Mouse (Mus musculus) kidney, embryonic 15.5 days (tissue): ENCODE measurements around the gene Psmd6. TPM values are rescaled to one million over a fixed set of nuclear protein-coding genes. Genes with fewer than 3 reads are reported as not detected.

ENCODE experiments used
- polyA plus RNA-seq: library from polyadenylated mRNA; unstranded; fragments of >200 nt; fragmentation: Nextera tagmentation; extraction: Ambion mirVana; gene quantifications from 2 replicates; pipeline ENCODE4 v1.2.1, GENCODE M21; 2015

Psmd6 gene
- polyA plus RNA-seq, 1 experiment from 2014 or later, result 235 TPM

Other genes with a start within 250 kb of the Psmd6 start
- not detected in 2 replicates for gene Gm281, start 206.5 kb downstream of the Psmd6 start, polyA plus RNA-seq
- gene Atxn7, start 159.5 kb downstream of the Psmd6 start, polyA plus RNA-seq, result 3.9 and 4.2 TPM in 2 replicates
- 174 and 190 TPM in 2 replicates for gene Thoc7, start 159.1 kb downstream of the Psmd6 start, polyA plus RNA-seq
- not detected in 2 replicates for gene Olfr720, start 65.9 kb upstream of the Psmd6 start, polyA plus RNA-seq
- not detected in 2 replicates for gene Olfr31, start 201.8 kb upstream of the Psmd6 start, polyA plus RNA-seq
- 4.9 and 5.5 TPM in 2 replicates for gene Il3ra, start 225.3 kb upstream of the Psmd6 start, polyA plus RNA-seq